In the genomic region with DNA sequence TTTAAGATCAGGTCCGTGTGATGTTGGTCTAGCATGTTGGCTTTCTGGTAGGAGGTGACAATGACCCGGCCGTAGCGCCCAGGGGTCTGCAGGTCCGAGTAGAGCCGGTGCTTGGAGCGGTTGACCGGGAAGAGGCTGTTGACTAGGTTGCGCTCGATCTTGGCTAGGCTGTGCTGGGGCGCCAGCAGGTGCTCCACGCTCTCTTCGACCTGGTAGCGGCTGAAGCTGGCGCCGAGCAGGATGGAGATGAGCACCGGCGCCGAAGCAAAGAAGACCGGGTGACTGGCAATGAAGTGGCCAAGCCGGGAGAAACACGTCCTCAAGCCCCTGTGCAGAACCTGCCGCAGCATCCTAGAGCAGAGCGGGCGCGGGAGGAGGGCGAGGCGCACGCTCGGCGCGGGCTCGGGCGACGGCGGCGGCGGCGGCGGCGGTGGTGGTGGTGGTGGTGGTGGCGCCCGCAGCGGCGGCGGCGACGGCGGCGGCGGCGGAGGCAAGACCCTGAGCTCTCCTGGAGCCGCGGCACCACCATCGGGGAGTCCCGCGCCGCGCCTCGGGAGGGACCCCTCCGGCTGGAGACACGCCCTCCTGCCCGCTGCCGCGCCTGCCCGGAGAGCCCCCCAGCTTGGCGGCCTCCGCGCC, we compare ENCODE assay signal across 10 mouse cellular contexts. TPM values are rescaled to one million over a fixed set of nuclear protein-coding genes. Genes with fewer than 3 reads are reported as not detected.
DNase-seq lines count a peak whose midpoint lies in the region; ATAC-seq and TF ChIP-seq lines count a peak whose summit lies in the region.
"Had no signal": no experiment of that assay in that cellular context is flagged by ENCODE, and none has a peak within 500 bp of the region (broad histone marks: within the 10 kb centered on the region; RNA-seq: fewer than 3 reads in every experiment).

No protein-coding gene starts in this region.

- no peaks in the 10 kb centered on the region for H3K9me3 ChIP-seq in heart, embryonic 14.5 days (ENCODE audit: control insufficient read depth, low read length)
- H3K9me3 ChIP-seq in embryonic facial prominence, embryonic 13.5 days = no peaks in the 10 kb centered on the region
- no peaks in the 10 kb centered on the region for H3K9me3 ChIP-seq in kidney, postnatal 0 days (replicated peaks; ENCODE audit: low read length)
- H3K9me3 ChIP-seq in stomach, embryonic 14.5 days (ENCODE audit: control insufficient read depth, low read depth, low read length) = no peaks in the 10 kb centered on the region

- H3K27ac ChIP-seq in heart, embryonic 14.5 days (replicated peaks in 1 of 2; ENCODE audit: control insufficient read depth in 1 of 2, insufficient read depth in 1 of 2, low read depth in 2 of 2, low read length in 2 of 2) = no peak overlapping the region
- no peak overlapping the region for H3K27ac ChIP-seq in embryonic facial prominence, embryonic 13.5 days
- no peak overlapping the region for H3K27ac ChIP-seq in kidney, postnatal 0 days
- H3K27ac ChIP-seq in macrophage = no peak overlapping the region
- no peak overlapping the region for H3K27ac ChIP-seq in stomach, embryonic 14.5 days (ENCODE audit: low read length)

- peak overlapping the region; percentile 51 for H3K4me3 ChIP-seq in heart, embryonic 14.5 days (ENCODE audit: control insufficient read depth in 1 of 2, insufficient read depth in 1 of 2, low read depth in 1 of 2, low read length in 2 of 2)
- H3K4me3 ChIP-seq in embryonic facial prominence, embryonic 13.5 days = peak overlapping the region; percentile 48
- H3K4me3 ChIP-seq in kidney, postnatal 0 days (replicated peaks; ENCODE audit: low read depth, low read length) = peak overlapping the region; percentile 40
- H3K4me3 ChIP-seq in macrophage (ENCODE audit: inconsistent target) = peak overlapping the region; percentile 10; the same call in 1 of the 2 replicates
- peak overlapping the region; percentile 45 for H3K4me3 ChIP-seq in stomach, embryonic 14.5 days (ENCODE audit: low read depth, low read length)

- H3K36me3 ChIP-seq in heart, embryonic 14.5 days (ENCODE audit: control insufficient read depth, insufficient read depth, low read length) = no peaks in the 10 kb centered on the region
- H3K36me3 ChIP-seq in embryonic facial prominence, embryonic 13.5 days = no peaks in the 10 kb centered on the region
- no peaks in the 10 kb centered on the region for H3K36me3 ChIP-seq in kidney, postnatal 0 days (ENCODE audit: insufficient read depth, low read length)
- no peaks in the 10 kb centered on the region for H3K36me3 ChIP-seq in macrophage (ENCODE audit: inconsistent target)
- no peaks in the 10 kb centered on the region for H3K36me3 ChIP-seq in stomach, embryonic 14.5 days (ENCODE audit: control insufficient read depth, insufficient read depth, low read length)
- H3K36me3 ChIP-seq: G1E had no signal

- H3K27me3 ChIP-seq in heart, embryonic 14.5 days (ENCODE audit: control insufficient read depth, insufficient read depth, low read length) = peaks cover 32% of the 10 kb centered on the region; the same call in 1 of the 2 replicates
- H3K27me3 ChIP-seq in Patski = peaks cover 24% of the 10 kb centered on the region
- peaks cover 60% of the 10 kb centered on the region for H3K27me3 ChIP-seq in embryonic facial prominence, embryonic 13.5 days
- H3K27me3 ChIP-seq in kidney, postnatal 0 days (ENCODE audit: insufficient read depth, low read length) = peaks cover 4% of the 10 kb centered on the region; the same call in 1 of the 2 replicates
- H3K27me3 ChIP-seq in stomach, embryonic 14.5 days (ENCODE audit: control insufficient read depth, insufficient read depth, low read length) = no peaks in the 10 kb centered on the region

- H3K4me1 ChIP-seq in heart, embryonic 14.5 days (ENCODE audit: control insufficient read depth in 2 of 2, insufficient read depth in 2 of 2, low read length in 2 of 2) = no peaks in the 10 kb centered on the region; a peak in 1 of 4 replicates
- 0 out of 2 replicates have a peak, but pooled peaks cover 3% of the 10 kb centered on the region for H3K4me1 ChIP-seq in embryonic facial prominence, embryonic 13.5 days
- H3K4me1 ChIP-seq in kidney, postnatal 0 days (replicated peaks; ENCODE audit: insufficient read depth, low read length) = 0 out of 2 replicates have a peak, but pooled peaks cover 4% of the 10 kb centered on the region
- H3K4me1 ChIP-seq in stomach, embryonic 14.5 days (ENCODE audit: control insufficient read depth, insufficient read depth, low read length) = no peaks in the 10 kb centered on the region

- WGBS in heart, embryonic 14.5 days = 10% methylated on average over 23 of the region's 69 CpGs
- WGBS in embryonic facial prominence, embryonic 13.5 days = 29% methylated on average over 38 of the region's 69 CpGs
- 30% methylated on average over 37 of the region's 69 CpGs for WGBS in kidney, postnatal 0 days
- 22% methylated on average over 24 of the region's 69 CpGs for WGBS in macrophage (ENCODE audit: missing documents)
- WGBS in stomach, embryonic 14.5 days = 22% methylated on average over 34 of the region's 69 CpGs

- POLR2A ChIA-PET in Patski (lab: Charles Lee) = no interaction called here

- in situ Hi-C loops in Patski (cut with MboI; ENCODE audit: low pct_unique_long_range_greater_than_20kb) = no loop called here

- no peaks in the 10 kb centered on the region for H3K79me2 ChIP-seq in macrophage (ENCODE audit: inconsistent target)

- H3K9ac ChIP-seq in heart, embryonic 14.5 days (ENCODE audit: low read length) = peak overlapping the region; percentile 25; the same call in 1 of the 2 replicates
- H3K9ac ChIP-seq in embryonic facial prominence, embryonic 13.5 days = peak overlapping the region; percentile 52; the same call in 1 of the 2 replicates
- no peak overlapping the region for H3K9ac ChIP-seq in kidney, postnatal 0 days (ENCODE audit: low read depth, low read length)
- H3K9ac ChIP-seq in stomach, embryonic 14.5 days (replicated peaks; ENCODE audit: low read depth, low read length) = 0 out of 2 replicates have a peak overlapping the region, but pooled peaks have one; percentile 14

- no peak for DNase-seq in heart, adult 11 months
- DNase-seq in Patski (ENCODE audit: low read depth, low spot score) = no peak
- no peak for DNase-seq in kidney, postnatal 0 days (ENCODE audit: low spot score)

- no peak for TF ChIP-seq CTCF in Patski (IDR thresholded peaks at IDR 0.05)
- no peak for TF ChIP-seq CTCF in kidney, postnatal 0 days (IDR thresholded peaks at IDR 0.05; ENCODE audit: low read depth)

- H3K4me2 ChIP-seq in heart, embryonic 14.5 days (ENCODE audit: low read length) = peak overlapping the region; percentile 87
- H3K4me2 ChIP-seq in embryonic facial prominence, embryonic 13.5 days = peak overlapping the region; percentile 78
- H3K4me2 ChIP-seq in kidney, postnatal 0 days (ENCODE audit: low read length) = peak overlapping the region; percentile 88
- peak overlapping the region; percentile 71 for H3K4me2 ChIP-seq in stomach, embryonic 14.5 days (replicated peaks; ENCODE audit: low read depth, low read length)

- CTCF ChIA-PET in Patski (lab: Charles Lee) = no interaction called here

- ATAC-seq in heart, embryonic 14.5 days (ENCODE audit: insufficient number of reproducible peaks, insufficient read depth, low FRiP score, low read depth) = no peak
- peak; percentile 27 for ATAC-seq in Patski
- peak; percentile 57; the same call in 1 of the 2 replicates for ATAC-seq in embryonic facial prominence, embryonic 13.5 days (ENCODE audit: insufficient number of reproducible peaks, insufficient read depth, low FRiP score, low TSS enrichment, low read depth)
- peak; percentile 52; the same call in 1 of the 2 replicates for ATAC-seq in kidney, postnatal 0 days (replicated peaks; ENCODE audit: low FRiP score, low read depth)
- ATAC-seq in stomach, embryonic 14.5 days (ENCODE audit: insufficient number of reproducible peaks, insufficient read depth, low FRiP score, low read depth) = 0 out of 2 replicates have a peak, but pooled peaks have one; percentile 16
- no peak for ATAC-seq in megakaryocyte-erythroid progenitor cell, adult 5-6 weeks (replicated peaks; ENCODE audit: low FRiP score, low TSS enrichment, poor library complexity, severe bottlenecking)

RNA-seq across cellular contexts. Expression of gene Ptchd1, which starts 0.5 kb away (rescaled TPM):
- 0.32 and 0.39 TPM in 2 replicates for polyA plus RNA-seq in heart, embryonic 14.5 days (2014; fragmentation: Nextera tagmentation; extraction: Ambion mirVana)
- not detected for polyA plus RNA-seq in Patski (2021)
- polyA plus RNA-seq in embryonic facial prominence, embryonic 13.5 days (2015; fragmentation: Nextera tagmentation; extraction: Ambion mirVana) = 1.2 and 2.5 TPM in 2 replicates
- 0.73 and 0.83 TPM in 2 replicates for polyA plus RNA-seq in kidney, postnatal 0 days (2015; fragmentation: Nextera tagmentation; extraction: Ambion mirVana)
- 1 to 10 TPM in 10 of 26 experiments, under 1 TPM in 10, not detected in 6; 0.19 to 4.5 (median 0.99) TPM for total RNA-seq in macrophage (2018; cell fraction: chromatin; rRNA removed)
- total RNA-seq in macrophage (2018; cell fraction: cytosol; rRNA removed) = under 1 TPM in 25 of 26 experiments, not detected in 1; 0.06 to 0.75 (median 0.42) TPM
- 1 to 10 TPM in 11 of 26 experiments, under 1 TPM in 14, not detected in 1; 0.22 to 2.4 (median 0.89) TPM for total RNA-seq in macrophage (2018; cell fraction: nucleus; rRNA removed)
- 0.13 to 0.36 TPM (median 0.32 TPM) in 3 replicates for polyA plus RNA-seq in macrophage (2018)
- 5.5 and 6.7 TPM in 2 replicates for polyA plus RNA-seq in stomach, embryonic 14.5 days (2014; fragmentation: Nextera tagmentation; extraction: Ambion mirVana)
- not detected in 2 replicates for total RNA-seq in megakaryocyte-erythroid progenitor cell, adult 5-6 weeks (2014; fragmentation: Nextera tagmentation)
- total RNA-seq in megakaryocyte-erythroid progenitor cell, adult 5-6 weeks (2017) = 0.08 TPM in 1 of 2 replicates, not detected in the other
- total RNA-seq: G1E; hematopoietic stem cell, adult 5-6 weeks had no signal
- polyA plus RNA-seq: G1E had no signal

RNA-seq across cellular contexts. Expression of gene Gm15155, which starts 1.5 kb away (rescaled TPM):
- not detected in 2 replicates for polyA plus RNA-seq in heart, embryonic 14.5 days (2014; fragmentation: Nextera tagmentation; extraction: Ambion mirVana)
- polyA plus RNA-seq in Patski (2021) (not detected), macrophage (2018) (not detected in 3 replicates)
- not detected in 2 replicates for polyA plus RNA-seq in embryonic facial prominence, embryonic 13.5 days (2015; fragmentation: Nextera tagmentation; extraction: Ambion mirVana)
- not detected in 2 replicates for polyA plus RNA-seq in kidney, postnatal 0 days (2015; fragmentation: Nextera tagmentation; extraction: Ambion mirVana)
- total RNA-seq in macrophage (2018; cell fraction: chromatin; rRNA removed) = not detected
- total RNA-seq in macrophage (2018; cell fraction: cytosol; rRNA removed) = not detected
- total RNA-seq in macrophage (2018; cell fraction: nucleus; rRNA removed) = not detected
- 0.33 and 0.76 TPM in 2 replicates for polyA plus RNA-seq in stomach, embryonic 14.5 days (2014; fragmentation: Nextera tagmentation; extraction: Ambion mirVana)
- not detected in 2 replicates for total RNA-seq in megakaryocyte-erythroid progenitor cell, adult 5-6 weeks (2014; fragmentation: Nextera tagmentation)
- total RNA-seq in megakaryocyte-erythroid progenitor cell, adult 5-6 weeks (2017) = not detected in 2 replicates
- total RNA-seq: G1E; hematopoietic stem cell, adult 5-6 weeks had no signal
- polyA plus RNA-seq: G1E had no signal

Comparison
In these comparisons a context has a peak if more than half of its experiments do, and no peak if none do; other contexts are left out.
1. ATAC-seq: peak in Patski (single experiment), embryonic facial prominence, embryonic 13.5 days (single experiment), kidney, postnatal 0 days (single experiment) and stomach, embryonic 14.5 days (single experiment); none in heart, embryonic 14.5 days (single experiment) and megakaryocyte-erythroid progenitor cell, adult 5-6 weeks (single experiment).
2. Peak in every context shown above with its lines, with median percentiles within 50 percentile points of each other: H3K4me2 ChIP-seq and H3K4me3 ChIP-seq.